Mouse (Mus musculus) myocyte (in vitro differentiated cells): ENCODE results near the gene Bco1.

Source experiments
- MAX ChIP-seq: IDR thresholded peaks from one replicate; pipeline ENCODE4 v1.6.1; 2011; ENCODE audit warnings: low read depth, mild to moderate bottlenecking, control low read depth
- MYOD1 ChIP-seq, 3 experiments: IDR thresholded peaks; one replicate each; pipeline ENCODE4 v1.6.1; 2011; ENCODE audit warnings: control low read depth in 2 of 3, low read depth in 2 of 3, mild to moderate bottlenecking in 2 of 3, moderate library complexity in 1 of 3; ENCODE audit not compliant: insufficient read length in 2 of 3, control insufficient read depth in 1 of 3
- POLR2A ChIP-seq: IDR thresholded peaks from one replicate; pipeline ENCODE4 v1.6.1; 2011; ENCODE audit warnings: low read depth, mild to moderate bottlenecking, control low read depth, moderate library complexity; ENCODE audit not compliant: insufficient read length
- SRF ChIP-seq: IDR thresholded peaks from one replicate; pipeline ENCODE4 v1.6.1; 2011; ENCODE audit warnings: low read depth; ENCODE audit not compliant: control insufficient read depth, insufficient read length
- TCF12 ChIP-seq: IDR thresholded peaks from one replicate; pipeline ENCODE4 v1.6.1; 2011; ENCODE audit warnings: mild to moderate bottlenecking, control low read depth; ENCODE audit not compliant: poor library complexity, insufficient read depth, severe bottlenecking
- TCF3 ChIP-seq: IDR thresholded peaks from one replicate; pipeline ENCODE4 v1.6.1; 2011; ENCODE audit warnings: low read depth, control low read depth; ENCODE audit not compliant: insufficient read length

GRCm38 (mm10) chr8:117069708-117070107, 25.9 kb upstream of the Bco1 start:
- TF ChIP-seq MAX (no peak), POLR2A (no peak), MYOD1 (IDR thresholded peaks at IDR 0.05; ENCODE audit: control insufficient read depth in 1 of 3, insufficient read length in 2 of 3, low read depth in 2 of 3) (no peak), TCF12 (no peak), TCF3 (no peak), SRF (no peak)
